Mouse (Mus musculus) MEL (cell line): ENCODE measurements around the gene Gm16181. TPM values are rescaled to one million over a fixed set of nuclear protein-coding genes. Genes with fewer than 3 reads are reported as not detected.

Source experiments
- DNase-seq: peaks from one replicate; pipeline ENCODE4 v3.0.0; 2011; ENCODE audit warnings: low read depth, low spot score
- H3K27ac ChIP-seq: 2 replicates; pipeline ENCODE4 v1.5.1; 2012; ENCODE audit warnings: low read depth, mild to moderate bottlenecking, control low read depth, low read length, moderate library complexity; ENCODE audit not compliant: control insufficient read depth
- H3K27me3 ChIP-seq, 2 experiments: fragments of 150-350 bp in 1 of 2; sonication (generic) in 1 of 2; 2 replicates each; pipeline ENCODE4 v1.6.1; 2012; ENCODE audit warnings: low read length in 2 of 2, mild to moderate bottlenecking in 2 of 2, improper control_type of control experiment in 1 of 2, moderate library complexity in 1 of 2; ENCODE audit not compliant: insufficient read depth in 2 of 2, control insufficient read depth in 1 of 2
- H3K36me3 ChIP-seq, 2 experiments: 2 replicates each; pipeline ENCODE4 v1.6.1; 2012 to 2014; ENCODE audit warnings: low read length in 2 of 2, improper control_type of control experiment in 1 of 2, inconsistent platforms in 1 of 2, mild to moderate bottlenecking in 1 of 2; ENCODE audit not compliant: insufficient read depth in 2 of 2, control insufficient read depth in 1 of 2
- H3K4me1 ChIP-seq, 2 experiments: fragments of 150-350 bp in 1 of 2; sonication (generic) in 1 of 2; 2 replicates each; pipeline ENCODE4 v1.6.1; 2012; ENCODE audit warnings: low read length in 2 of 2, improper control_type of control experiment in 1 of 2, mild to moderate bottlenecking in 1 of 2; ENCODE audit not compliant: insufficient read depth in 2 of 2, control insufficient read depth in 1 of 2
- H3K4me3 ChIP-seq, 2 experiments: fragments of 150-350 bp in 1 of 2; sonication (generic) in 1 of 2; 2 replicates each; pipeline ENCODE4 v1.5.1; 2012; ENCODE audit warnings: low read depth in 2 of 2, low read length in 2 of 2, mild to moderate bottlenecking in 2 of 2, moderate library complexity in 2 of 2, control low read depth in 1 of 2, improper control_type of control experiment in 1 of 2; ENCODE audit not compliant: control insufficient read depth in 1 of 2, insufficient read depth in 1 of 2
- H3K79me2 ChIP-seq: 2 replicates; pipeline ENCODE4 v1.6.1; 2012; ENCODE audit warnings: mild to moderate bottlenecking, low read length, moderate library complexity; ENCODE audit not compliant: control insufficient read depth, poor library complexity, insufficient read depth
- H3K9ac ChIP-seq: 2 replicates; pipeline ENCODE4 v1.6.1; 2012; ENCODE audit warnings: low read depth, mild to moderate bottlenecking, control low read depth, low read length, moderate library complexity; ENCODE audit not compliant: control insufficient read depth, poor library complexity, severe bottlenecking
- H3K9me3 ChIP-seq: fragments of 150-350 bp; sonication (generic); replicated peaks from 2 replicates; pipeline ENCODE4 v1.6.1; 2012; ENCODE audit warnings: mild to moderate bottlenecking, low read length, improper control_type of control experiment, moderate library complexity; ENCODE audit not compliant: insufficient read depth
- CHD1 ChIP-seq: IDR thresholded peaks from 2 replicates; pipeline ENCODE4 v1.6.1; 2012; ENCODE audit warnings: low read depth, mild to moderate bottlenecking, inconsistent platforms, low read length, improper control_type of control experiment
- ETS1 ChIP-seq: IDR thresholded peaks from 2 replicates; pipeline ENCODE4 v1.6.1; 2012; ENCODE audit warnings: low read depth, mild to moderate bottlenecking, inconsistent platforms, low read length, improper control_type of control experiment, moderate library complexity
- HCFC1 ChIP-seq: IDR thresholded peaks from 2 replicates; pipeline ENCODE4 v1.6.1; 2012; ENCODE audit warnings: low read depth, mild to moderate bottlenecking, inconsistent platforms, low read length, improper control_type of control experiment, moderate library complexity
- JUND ChIP-seq: IDR thresholded peaks from 2 replicates; pipeline ENCODE4 v1.6.1; 2011; ENCODE audit warnings: low read depth, mild to moderate bottlenecking, improper control_type of control experiment, low read length
- MAFK ChIP-seq: IDR thresholded peaks from 2 replicates; pipeline ENCODE4 v1.6.1; 2011; ENCODE audit warnings: low read depth, mild to moderate bottlenecking, low read length, improper control_type of control experiment, borderline replicate concordance
- POLR2A ChIP-seq, 2 experiments: IDR thresholded peaks; 2 replicates each; pipeline ENCODE4 v1.6.1; 2011 to 2012; ENCODE audit warnings: low read length in 2 of 2, mild to moderate bottlenecking in 2 of 2, control low read depth in 1 of 2, improper control_type of control experiment in 1 of 2, low read depth in 1 of 2, moderate library complexity in 1 of 2; ENCODE audit not compliant: control insufficient read depth in 1 of 2, insufficient read depth in 1 of 2, poor library complexity in 1 of 2
- POLR2AphosphoS2 ChIP-seq: IDR thresholded peaks from 2 replicates; pipeline ENCODE4 v1.6.1; 2011; ENCODE audit warnings: low read length, improper control_type of control experiment
- POLR2AphosphoS5 ChIP-seq: IDR thresholded peaks from 2 replicates; pipeline ENCODE4 v1.6.1; 2012; ENCODE audit warnings: low read depth, borderline replicate concordance, mild to moderate bottlenecking, inconsistent platforms, low read length, moderate library complexity, mixed read lengths
- SIN3A ChIP-seq: IDR thresholded peaks from 2 replicates; pipeline ENCODE4 v1.6.1; 2012; ENCODE audit warnings: low read length, improper control_type of control experiment, inconsistent platforms
- USF1 ChIP-seq: IDR thresholded peaks from 2 replicates; pipeline ENCODE4 v1.6.1; 2014; ENCODE audit warnings: low read depth, mild to moderate bottlenecking, inconsistent platforms, low read length, improper control_type of control experiment, moderate library complexity
- ZC3H11A ChIP-seq: IDR thresholded peaks from 2 replicates; pipeline ENCODE4 v1.6.1; 2012; ENCODE audit warnings: low read depth, mild to moderate bottlenecking, inconsistent platforms, low read length, improper control_type of control experiment
- ZMIZ1 ChIP-seq: IDR thresholded peaks from 2 replicates; pipeline ENCODE4 v1.6.1; 2012; ENCODE audit warnings: low read depth, mild to moderate bottlenecking, inconsistent platforms, low read length, improper control_type of control experiment, moderate library complexity
- ZNF384 ChIP-seq: IDR thresholded peaks from 2 replicates; pipeline ENCODE4 v1.6.1; 2012; ENCODE audit warnings: low read depth, mild to moderate bottlenecking, inconsistent platforms, low read length, improper control_type of control experiment
- polyA plus RNA-seq, 2 experiments: library from polyadenylated mRNA; stranded (reverse) in 1 of 2; unstranded in 1 of 2; fragments of >175 nt in 1 of 2; fragments of >200 nt in 1 of 2; gene quantifications; 2 replicates each; pipeline versions ENCODE4 v1.2.1 to v1.2.4; 2012; ENCODE audit warnings: low replicate concordance in 2 of 2, low read depth in 1 of 2; ENCODE audit not compliant: insufficient read length in 2 of 2, insufficient read depth in 1 of 2, missing spikeins in 1 of 2
- total RNA-seq: library from RNA; depleted of rRNA; stranded (reverse); fragments of 300-350 nt; gene quantifications from 2 replicates; pipeline ENCODE4 v1.2.3, GENCODE M21; 2012

The Gm16181 gene
- total and polyA plus RNA-seq, 3 experiments = 0.58 TPM; not detected in 2

- H3K27me3 ChIP-seq = no peaks in the 10 kb centered on the region
- peaks cover 0 to 5% of the 10 kb centered on the region in 2 experiments; a peak in 2 of 4 replicates for H3K4me1 ChIP-seq
- TF ChIP-seq JUND = no peak
- peak; percentile 28; the same call in 1 of the 2 replicates for TF ChIP-seq POLR2AphosphoS2
- no peak for TF ChIP-seq USF1
- TF ChIP-seq ZMIZ1 = 0 out of 2 replicates have a peak, but pooled peaks have one; percentile 4
- TF ChIP-seq ZC3H11A = no peak
- DNase-seq = no peak
- no peak overlapping the region for H3K4me3 ChIP-seq
- H3K27ac ChIP-seq = no peak overlapping the region
- peaks cover 27% of the 10 kb centered on the region for H3K79me2 ChIP-seq
- H3K9ac ChIP-seq = no peak overlapping the region
- H3K36me3 ChIP-seq = peaks cover 10 to 38% of the 10 kb centered on the region in 2 experiments
- H3K9me3 ChIP-seq = no peaks in the 10 kb centered on the region
Observed at GRCm38 (mm10) chr17:35249451-35250197, 29.0 kb downstream of the Gm16181 start.

GRCm38 (mm10) chr17:35250348-35251120 is 29.9 kb downstream of the Gm16181 start:
- Histone ChIP-seq H3K9ac (no peak overlapping the region), H3K4me1 (no peaks in the 10 kb centered on the region), H3K27ac (no peak overlapping the region), H3K27me3 (no peaks in the 10 kb centered on the region), H3K36me3 (peaks cover under 1 to 32% of the 10 kb centered on the region in 2 experiments), H3K4me3 (no peak overlapping the region), H3K9me3 (no peaks in the 10 kb centered on the region), H3K79me2 (peaks cover 18% of the 10 kb centered on the region)
- TF ChIP-seq POLR2A (IDR thresholded peaks at IDR 0.05; ENCODE audit: control insufficient read depth in 1 of 2, insufficient read depth in 1 of 2, low read depth in 1 of 2, low read length in 2 of 2, poor library complexity in 1 of 2) = no peak
- TF ChIP-seq CHD1 = no peak
- no peak for TF ChIP-seq ETS1
- TF ChIP-seq MAFK = no peak
- TF ChIP-seq ZMIZ1 = peak; percentile 15; the same call in 1 of the 2 replicates
- no peak for DNase-seq

GRCm38 (mm10) chr17:35251162-35251719 is 30.6 kb downstream of the Gm16181 start:
- TF ChIP-seq HCFC1 (no peak), POLR2AphosphoS5 (0 out of 2 replicates have a peak, but pooled peaks have one; percentile 30), SIN3A (no peak), ZNF384 (no peak), ZMIZ1 (0 out of 2 replicates have a peak, but pooled peaks have one; percentile 3)
- H3K9ac ChIP-seq = no peak overlapping the region
- H3K27ac ChIP-seq = no peak overlapping the region
- no peak overlapping the region for H3K4me3 ChIP-seq
- H3K36me3 ChIP-seq = peaks cover 0 to 29% of the 10 kb centered on the region in 2 experiments; a peak in 2 of 4 replicates
- no peaks in the 10 kb centered on the region for H3K4me1 ChIP-seq
- H3K9me3 ChIP-seq = no peaks in the 10 kb centered on the region
- peaks cover 12% of the 10 kb centered on the region; the same call in 1 of the 2 replicates for H3K79me2 ChIP-seq
- no peak for DNase-seq
- no peaks in the 10 kb centered on the region for H3K27me3 ChIP-seq
